Mouse (Mus musculus) kidney, embryonic 14.5 days (tissue): ENCODE data around the gene Btbd17. TPM values are rescaled to one million over a fixed set of nuclear protein-coding genes. Genes with fewer than 3 reads are reported as not detected.

Experiments
- ATAC-seq: fragments of 200-750 bp; cut with Nextera tagmentation; 2 replicates; pipeline ENCODE4 v1.8.0; 2017; ENCODE audit warnings: moderate number of reproducible peaks, mild to moderate bottlenecking, moderate TSS enrichment, moderate library complexity; ENCODE audit not compliant: low FRiP score, low TSS enrichment
- H3K27ac ChIP-seq: fragments of 300-500 bp; sonication (generic); 2 replicates; pipeline ENCODE4 v1.5.1; 2014; ENCODE audit warnings: low read depth, mild to moderate bottlenecking, low read length, moderate library complexity, mixed read lengths
- H3K27me3 ChIP-seq: fragments of 300-500 bp; sonication (generic); 2 replicates; pipeline ENCODE4 v1.6.1; 2014; ENCODE audit warnings: mild to moderate bottlenecking, low read length; ENCODE audit not compliant: control insufficient read depth, insufficient read depth
- H3K36me3 ChIP-seq: fragments of 300-500 bp; sonication (generic); 2 replicates; pipeline ENCODE4 v1.6.1; 2014; ENCODE audit warnings: low read length, mixed read lengths; ENCODE audit not compliant: control insufficient read depth, insufficient read depth
- H3K4me1 ChIP-seq: fragments of 300-500 bp; sonication (generic); 2 replicates; pipeline ENCODE4 v1.6.1; 2014; ENCODE audit warnings: low read length, mixed read lengths; ENCODE audit not compliant: control insufficient read depth, insufficient read depth
- H3K4me2 ChIP-seq: fragments of 300-500 bp; sonication (generic); replicated peaks from 2 replicates; pipeline ENCODE4 v1.6.1; 2014; ENCODE audit warnings: low read depth, mild to moderate bottlenecking, low read length
- H3K4me3 ChIP-seq: fragments of 300-500 bp; sonication (generic); 2 replicates; pipeline ENCODE4 v1.5.1; 2014; ENCODE audit warnings: mild to moderate bottlenecking, low read length
- H3K9ac ChIP-seq: fragments of 300-500 bp; sonication (generic); 2 replicates; pipeline ENCODE4 v1.6.1; 2014; ENCODE audit warnings: low read depth, mild to moderate bottlenecking, low read length, moderate library complexity
- H3K9me3 ChIP-seq: fragments of 300-500 bp; sonication (generic); 2 replicates; pipeline ENCODE4 v1.6.1; 2016; ENCODE audit warnings: low read length; ENCODE audit not compliant: control insufficient read depth
- WGBS: fragments of 180-500 bp; shearing (Covaris S2); extraction: QIAGEN DNeasy Blood & Tissue Kit; methylation state at CpG from one replicate; pipeline ENCODE4 v1.1.7; 2014; 5-methylcytosine and 5-hydroxymethylcytosine counted together
- polyA plus RNA-seq: library from polyadenylated mRNA; unstranded; fragments of >200 nt; fragmentation: Nextera tagmentation; extraction: Ambion mirVana; gene quantifications from 2 replicates; pipeline ENCODE4 v1.2.1, GENCODE M21; 2014

The Btbd17 gene
- polyA plus RNA-seq, 1 experiment from 2014 or later, result 1.6 TPM

DNA sequence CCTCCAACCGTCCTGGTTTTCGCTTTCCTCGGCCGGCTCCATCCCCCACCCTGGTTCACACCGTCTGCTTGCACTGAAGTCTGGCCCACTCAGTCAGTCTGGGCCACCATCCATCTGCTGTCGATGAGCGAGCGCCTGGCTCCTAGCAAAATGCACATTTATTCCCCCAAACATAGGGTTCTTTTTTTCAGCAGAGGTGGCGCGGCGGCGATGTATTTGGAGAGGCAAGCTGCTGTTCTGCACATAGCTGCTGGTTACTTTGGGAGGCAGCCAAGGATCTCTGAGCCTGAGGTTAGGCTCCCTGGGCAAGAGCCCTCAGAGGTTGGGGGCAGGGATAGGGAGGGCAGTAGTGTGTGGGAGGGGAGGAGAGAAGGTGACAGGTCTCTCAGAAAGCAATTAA lies 27.0 kb upstream of the Btbd17 start:
- peak overlapping the region; percentile 10; the same call in 1 of the 2 replicates for H3K4me2 ChIP-seq
- H3K27me3 ChIP-seq, result no peaks in the 10 kb centered on the region
- peaks cover 28% of the 10 kb centered on the region for H3K4me1 ChIP-seq
- no peaks in the 10 kb centered on the region for H3K36me3 ChIP-seq
- no peaks in the 10 kb centered on the region for H3K9me3 ChIP-seq
- 40% methylated on average over 12 of the region's 12 CpGs for WGBS
- no peak overlapping the region for H3K9ac ChIP-seq
- peak overlapping the region; percentile 53 for H3K27ac ChIP-seq
- no peak overlapping the region for H3K4me3 ChIP-seq
- ATAC-seq, result peak; percentile 49

DNA sequence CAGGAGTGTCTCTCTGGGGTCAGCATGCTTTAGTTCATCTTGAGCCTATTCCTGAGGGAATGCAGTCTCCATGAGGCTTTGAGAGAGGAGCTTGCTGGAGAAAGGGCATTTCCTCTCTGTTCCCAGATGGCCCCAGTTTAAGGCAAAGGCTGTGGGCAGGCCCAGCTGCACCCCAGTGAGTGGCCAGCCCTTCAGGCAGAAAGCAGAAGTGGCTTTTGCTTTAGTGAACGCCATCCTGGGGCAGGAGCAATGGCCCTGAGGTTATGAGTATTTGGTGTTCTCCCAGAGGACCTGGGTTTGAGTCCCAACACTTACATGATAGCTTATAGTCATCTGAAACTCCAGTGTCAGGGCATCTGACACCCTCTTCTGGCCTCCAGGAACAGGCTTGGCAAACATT lies 25.6 kb upstream of the Btbd17 start:
- no peak overlapping the region for H3K4me2 ChIP-seq
- no peak overlapping the region for H3K27ac ChIP-seq
- no peak for ATAC-seq
- H3K4me3 ChIP-seq, result no peak overlapping the region
- H3K36me3 ChIP-seq, result no peaks in the 10 kb centered on the region
- no peaks in the 10 kb centered on the region for H3K9me3 ChIP-seq
- H3K27me3 ChIP-seq, result no peaks in the 10 kb centered on the region
- no peak overlapping the region for H3K9ac ChIP-seq
- peaks cover 21% of the 10 kb centered on the region for H3K4me1 ChIP-seq
- 56% methylated on average over 1 of the region's 1 CpGs for WGBS

DNA sequence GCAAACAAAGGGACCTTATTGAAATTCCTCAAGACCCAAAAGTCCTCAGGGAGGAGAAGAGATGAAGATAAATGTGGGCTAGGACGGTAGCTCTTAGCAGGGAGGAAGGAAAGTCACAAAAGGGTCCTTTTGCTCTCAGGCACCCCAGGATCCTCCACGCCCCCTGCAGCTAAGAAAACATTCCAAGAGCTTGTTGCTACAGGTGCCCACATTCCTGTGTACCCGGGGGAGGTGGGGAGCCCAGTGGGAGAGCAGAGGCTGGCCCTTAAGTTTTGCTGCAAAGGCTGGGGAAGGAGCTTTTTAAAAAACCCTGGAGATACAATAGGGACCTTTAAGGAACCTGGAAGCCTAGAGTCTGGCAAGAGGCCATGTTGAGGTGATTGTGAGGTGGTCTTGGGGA lies 24.7 kb upstream of the Btbd17 start:
- 38% methylated on average over 3 of the region's 3 CpGs for WGBS
- no peak overlapping the region for H3K4me3 ChIP-seq
- H3K4me2 ChIP-seq, result no peak overlapping the region
- H3K4me1 ChIP-seq, result peaks cover 21% of the 10 kb centered on the region
- H3K36me3 ChIP-seq, result no peaks in the 10 kb centered on the region
- no peaks in the 10 kb centered on the region for H3K27me3 ChIP-seq
- no peak overlapping the region for H3K9ac ChIP-seq
- ATAC-seq, result no peak
- H3K9me3 ChIP-seq, result no peaks in the 10 kb centered on the region
- no peak overlapping the region for H3K27ac ChIP-seq

DNA sequence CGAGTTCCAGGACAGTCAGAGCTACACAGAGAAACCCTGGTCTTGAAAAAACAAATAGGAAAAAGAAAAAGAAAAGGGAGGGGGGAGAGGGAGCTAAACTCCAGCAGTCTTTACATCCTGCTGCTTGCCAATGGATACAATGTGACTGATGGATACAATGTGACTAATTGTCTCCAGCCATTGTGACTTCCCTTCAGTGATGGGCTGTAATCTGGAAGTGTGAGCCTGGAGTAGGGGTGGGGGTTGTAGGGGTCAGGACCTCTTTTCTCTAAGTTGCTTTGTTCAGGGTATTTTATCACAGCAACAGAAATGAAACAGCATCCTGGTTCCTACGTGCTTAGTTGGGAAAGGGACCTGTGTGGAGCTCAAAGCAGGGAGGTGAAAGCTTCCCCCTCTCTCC lies 23.4 kb upstream of the Btbd17 start:
- WGBS, result 44% methylated on average over 2 of the region's 2 CpGs
- no peaks in the 10 kb centered on the region for H3K36me3 ChIP-seq
- H3K4me3 ChIP-seq, result no peak overlapping the region
- no peak overlapping the region for H3K9ac ChIP-seq
- no peak overlapping the region for H3K4me2 ChIP-seq
- H3K27me3 ChIP-seq, result no peaks in the 10 kb centered on the region
- ATAC-seq, result no peak
- H3K4me1 ChIP-seq, result peaks cover 21% of the 10 kb centered on the region
- H3K27ac ChIP-seq, result no peak overlapping the region; the same call in 1 of the 2 replicates
- no peaks in the 10 kb centered on the region for H3K9me3 ChIP-seq

DNA sequence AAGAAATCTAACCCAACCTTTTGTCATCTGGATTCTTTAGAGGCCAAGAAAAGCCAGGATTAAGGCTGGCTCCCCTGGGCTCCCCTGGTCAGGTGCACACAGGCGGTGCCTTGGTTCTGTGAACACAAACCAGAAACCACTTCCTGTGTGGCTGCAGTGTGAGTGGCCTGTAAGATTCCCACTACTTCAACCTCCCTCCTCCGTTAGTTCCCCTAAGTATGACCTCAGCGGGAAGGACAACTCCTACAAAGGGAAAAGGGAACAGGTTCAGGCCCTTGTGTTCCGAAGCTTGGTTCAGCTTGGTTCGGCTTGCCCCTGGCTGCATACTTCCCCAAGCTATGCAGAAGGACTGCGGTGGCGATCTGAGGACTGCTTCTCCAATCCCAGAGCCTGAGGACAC lies 22.4 kb upstream of the Btbd17 start:
- no peak overlapping the region for H3K27ac ChIP-seq
- WGBS, result 94% methylated on average over 7 of the region's 7 CpGs

DNA sequence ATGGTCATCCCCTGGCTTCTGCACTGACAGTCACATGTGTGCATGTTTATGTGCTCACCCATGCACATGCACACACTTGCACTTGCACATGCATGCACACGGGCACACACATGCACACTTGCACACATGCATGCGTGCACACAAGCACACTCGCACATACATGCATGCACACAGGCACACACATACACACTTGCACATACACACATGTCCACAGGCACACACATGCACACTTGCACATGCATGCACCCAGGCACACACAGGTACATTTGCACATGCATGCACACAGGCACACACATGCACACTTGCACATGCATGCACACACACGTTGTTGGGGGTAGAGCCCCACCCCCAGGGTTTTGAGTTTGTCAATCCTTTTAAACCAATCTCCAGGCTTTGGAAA lies 21.2 kb upstream of the Btbd17 start:
- peaks cover 7% of the 10 kb centered on the region; the same call in 1 of the 2 replicates for H3K4me1 ChIP-seq
- no peak overlapping the region for H3K27ac ChIP-seq
- 94% methylated on average over 4 of the region's 4 CpGs for WGBS
- H3K4me3 ChIP-seq, result no peak overlapping the region
- H3K27me3 ChIP-seq, result no peaks in the 10 kb centered on the region
- no peaks in the 10 kb centered on the region for H3K9me3 ChIP-seq
- H3K4me2 ChIP-seq, result no peak overlapping the region
- ATAC-seq, result no peak
- no peak overlapping the region for H3K9ac ChIP-seq
- H3K36me3 ChIP-seq, result no peaks in the 10 kb centered on the region

More for the DNA sequence above, 22.4 kb upstream of the Btbd17 start:
- Histone ChIP-seq H3K9ac (no peak overlapping the region), H3K27me3 (no peaks in the 10 kb centered on the region), H3K4me3 (no peak overlapping the region), H3K4me2 (no peak overlapping the region), H3K9me3 (no peaks in the 10 kb centered on the region), H3K4me1 (peaks cover 16% of the 10 kb centered on the region), H3K36me3 (no peaks in the 10 kb centered on the region)
- no peak for ATAC-seq

DNA sequence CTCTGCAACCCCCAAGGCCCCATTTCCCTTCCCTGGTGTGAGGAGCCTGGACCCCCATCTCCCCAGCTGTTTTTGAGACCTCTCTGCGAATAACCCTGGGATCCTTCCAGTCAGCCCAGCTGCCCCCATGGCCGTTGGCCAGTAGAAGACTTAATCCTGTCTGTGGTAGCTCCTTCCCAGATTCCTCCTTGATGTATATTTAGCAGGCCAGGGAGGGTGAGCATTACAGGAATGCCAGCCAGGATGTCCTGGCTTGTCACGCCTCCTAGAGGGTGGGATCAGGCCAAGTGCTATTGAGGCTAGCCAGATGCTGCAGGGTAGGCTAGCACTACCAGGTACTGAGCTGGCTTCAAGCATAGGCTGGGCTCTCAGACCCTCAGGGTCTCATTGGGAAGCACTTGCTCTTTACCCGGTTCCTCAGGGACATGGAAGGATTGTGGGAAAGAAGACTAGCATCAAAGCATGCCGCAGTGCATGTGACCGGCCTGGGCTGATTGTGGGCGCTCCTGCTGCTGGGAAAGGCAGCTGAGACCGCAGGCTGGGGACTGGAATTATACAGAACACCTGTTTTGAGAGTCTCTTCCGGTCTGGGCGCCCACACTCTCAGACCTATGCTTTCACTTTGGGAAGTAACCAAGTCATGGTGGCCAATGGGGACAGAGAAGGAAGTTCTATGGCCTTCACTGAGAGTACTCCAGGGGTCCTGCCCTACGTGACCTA lies 19.3 kb upstream of the Btbd17 start:
- no peak overlapping the region for H3K4me2 ChIP-seq
- H3K9ac ChIP-seq, result no peak overlapping the region
- no peaks in the 10 kb centered on the region for H3K27me3 ChIP-seq
- H3K9me3 ChIP-seq, result no peaks in the 10 kb centered on the region
- no peak for ATAC-seq
- no peak overlapping the region for H3K4me3 ChIP-seq
- H3K27ac ChIP-seq, result no peak overlapping the region
- WGBS, result 80% methylated on average over 11 of the region's 11 CpGs
- H3K4me1 ChIP-seq, result peaks cover 3% of the 10 kb centered on the region; the same call in 1 of the 2 replicates
- no peaks in the 10 kb centered on the region for H3K36me3 ChIP-seq

DNA sequence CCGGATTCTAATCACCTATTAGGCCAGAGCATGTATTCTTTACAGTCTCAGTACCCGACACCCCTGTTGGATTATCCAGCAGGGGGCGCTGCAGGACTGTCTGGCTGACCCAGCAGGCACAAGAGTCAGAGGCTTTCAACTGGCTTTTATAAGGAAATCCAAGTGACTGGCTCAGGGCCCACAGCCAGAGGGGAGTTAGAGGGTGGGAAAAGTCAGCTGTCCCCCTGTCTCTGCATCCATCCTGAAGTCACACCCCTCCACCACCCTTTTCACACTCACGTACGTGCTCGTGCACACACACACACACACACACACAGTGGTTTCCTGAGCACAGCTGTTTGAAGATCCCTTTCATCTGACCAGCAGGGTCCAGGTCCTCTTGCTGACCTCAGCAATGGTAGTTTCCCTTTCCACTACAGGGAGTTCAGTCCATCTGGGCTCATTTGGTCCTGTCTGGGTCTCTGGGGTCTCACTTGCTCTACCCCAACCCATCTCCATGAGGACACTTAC lies 17.0 kb upstream of the Btbd17 start:
- 7% methylated on average over 6 of the region's 6 CpGs for WGBS
- H3K4me3 ChIP-seq, result no peak overlapping the region
- no peaks in the 10 kb centered on the region for H3K36me3 ChIP-seq
- H3K27ac ChIP-seq, result no peak overlapping the region
- peaks cover 3% of the 10 kb centered on the region for H3K4me1 ChIP-seq
- no peak overlapping the region for H3K9ac ChIP-seq
- peak; percentile 63 for ATAC-seq
- H3K4me2 ChIP-seq, result no peak overlapping the region
- no peaks in the 10 kb centered on the region for H3K27me3 ChIP-seq
- no peaks in the 10 kb centered on the region for H3K9me3 ChIP-seq

DNA sequence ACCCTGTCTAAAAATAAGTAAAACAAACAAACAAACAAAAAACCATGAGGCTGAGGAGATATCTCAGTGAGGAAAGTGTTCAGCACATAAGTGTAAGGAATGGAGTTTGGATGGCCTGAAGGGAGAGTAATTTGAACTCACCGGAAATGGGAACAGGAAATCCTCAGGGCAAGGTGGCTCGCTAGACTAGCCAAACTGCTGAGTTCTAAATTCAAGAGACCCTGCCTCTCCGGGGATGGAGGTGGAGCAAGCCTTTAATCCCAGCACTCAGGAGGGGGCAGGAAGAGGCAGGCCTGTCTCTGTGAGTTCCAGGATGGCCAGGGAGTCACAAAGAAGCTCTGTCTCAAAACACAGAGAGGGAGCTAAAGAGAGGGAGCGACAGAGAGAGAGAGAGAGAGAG lies 14.6 kb upstream of the Btbd17 start:
- H3K27me3 ChIP-seq, result no peaks in the 10 kb centered on the region
- H3K9ac ChIP-seq, result no peak overlapping the region
- WGBS, result 11% methylated on average over 4 of the region's 4 CpGs
- no peak overlapping the region for H3K27ac ChIP-seq
- no peaks in the 10 kb centered on the region for H3K36me3 ChIP-seq
- no peak overlapping the region for H3K4me3 ChIP-seq
- no peak for ATAC-seq
- H3K9me3 ChIP-seq, result no peaks in the 10 kb centered on the region
- no peak overlapping the region for H3K4me2 ChIP-seq
- peaks cover 8% of the 10 kb centered on the region for H3K4me1 ChIP-seq
